Mouse (Mus musculus): ENCODE measurements around the gene Nod1. TPM values are rescaled to one million over a fixed set of nuclear protein-coding genes. Genes with fewer than 3 reads are reported as not detected.

Nod1 gene
- polyA plus RNA-seq, 1 experiment from 2014 or later, result 2.1 TPM

GRCm38 (mm10) chr6:55009391-55010230 lies 37.2 kb upstream of the Nod1 start:
- ATAC-seq (ENCODE audit: low FRiP score) (peak; percentile 90), DNase-seq (ENCODE audit: low spot score, missing footprints) (peak; percentile 91)
- H3K4me2 ChIP-seq, result peak overlapping the region; percentile 38
- H3K4me3 ChIP-seq (ENCODE audit: low read depth, low read length), result peak overlapping the region; percentile 11; the same call in 1 of the 2 replicates
- H3K9me3 ChIP-seq (ENCODE audit: control insufficient read depth, low read length), result no peaks in the 10 kb centered on the region
- peak overlapping the region; percentile 74; the same call in 1 of the 2 replicates for H3K27ac ChIP-seq (ENCODE audit: low read depth, low read length)
- peaks cover 6% of the 10 kb centered on the region for H3K4me1 ChIP-seq (ENCODE audit: control insufficient read depth, insufficient read depth, low read length)
- WGBS, result 23% methylated on average over 15 of the region's 16 CpGs
- H3K36me3 ChIP-seq (ENCODE audit: control insufficient read depth, insufficient read depth, low read length), result no peaks in the 10 kb centered on the region
- H3K9ac ChIP-seq (ENCODE audit: low read length), result peak overlapping the region; percentile 60
- no peaks in the 10 kb centered on the region for H3K27me3 ChIP-seq (ENCODE audit: control insufficient read depth, insufficient read depth, low read length)

GRCm38 (mm10) chr6:55008401-55008800 lies 36.0 kb upstream of the Nod1 start:
- no peak for ATAC-seq (ENCODE audit: low FRiP score)
- H3K36me3 ChIP-seq (ENCODE audit: control insufficient read depth, insufficient read depth, low read length), result no peaks in the 10 kb centered on the region
- WGBS, result 89% methylated on average over 8 of the region's 8 CpGs
- peaks cover 6% of the 10 kb centered on the region for H3K4me1 ChIP-seq (ENCODE audit: control insufficient read depth, insufficient read depth, low read length)
- H3K9ac ChIP-seq (ENCODE audit: low read length), result no peak overlapping the region
- no peak overlapping the region for H3K4me2 ChIP-seq
- no peaks in the 10 kb centered on the region for H3K27me3 ChIP-seq (ENCODE audit: control insufficient read depth, insufficient read depth, low read length)
- no peak overlapping the region for H3K4me3 ChIP-seq (ENCODE audit: low read depth, low read length)
- H3K27ac ChIP-seq (ENCODE audit: low read depth, low read length), result no peak overlapping the region
- no peak for DNase-seq (ENCODE audit: low spot score, missing footprints)
- H3K9me3 ChIP-seq (ENCODE audit: control insufficient read depth, low read length), result no peaks in the 10 kb centered on the region

- WGBS, result 84% methylated on average over 4 of the region's 4 CpGs
- Histone ChIP-seq H3K4me3 (ENCODE audit: low read depth, low read length) (no peak overlapping the region), H3K27me3 (ENCODE audit: control insufficient read depth, insufficient read depth, low read length) (no peaks in the 10 kb centered on the region), H3K9me3 (ENCODE audit: control insufficient read depth, low read length) (no peaks in the 10 kb centered on the region), H3K4me2 (no peak overlapping the region), H3K9ac (ENCODE audit: low read length) (no peak overlapping the region), H3K4me1 (ENCODE audit: control insufficient read depth, insufficient read depth, low read length) (no peaks in the 10 kb centered on the region), H3K27ac (ENCODE audit: low read depth, low read length) (no peak overlapping the region), H3K36me3 (ENCODE audit: control insufficient read depth, insufficient read depth, low read length) (no peaks in the 10 kb centered on the region)
- DNase-seq (ENCODE audit: low spot score, missing footprints) (no peak), ATAC-seq (ENCODE audit: low FRiP score) (no peak)
Measured at GRCm38 (mm10) chr6:55003559-55003958, 31.1 kb upstream of the Nod1 start.

- H3K27me3 ChIP-seq (ENCODE audit: control insufficient read depth, insufficient read depth, low read length), result no peaks in the 10 kb centered on the region
- H3K4me3 ChIP-seq (ENCODE audit: low read depth, low read length), result no peak overlapping the region
- H3K9me3 ChIP-seq (ENCODE audit: control insufficient read depth, low read length), result no peaks in the 10 kb centered on the region
- H3K4me1 ChIP-seq (ENCODE audit: control insufficient read depth, insufficient read depth, low read length), result no peaks in the 10 kb centered on the region
- H3K9ac ChIP-seq (ENCODE audit: low read length), result no peak overlapping the region
- H3K27ac ChIP-seq (ENCODE audit: low read depth, low read length), result no peak overlapping the region
- 66% methylated on average over 4 of the region's 4 CpGs for WGBS
- ATAC-seq (ENCODE audit: low FRiP score), result no peak
- no peak for DNase-seq (ENCODE audit: low spot score, missing footprints)
- no peak overlapping the region for H3K4me2 ChIP-seq
- H3K36me3 ChIP-seq (ENCODE audit: control insufficient read depth, insufficient read depth, low read length), result no peaks in the 10 kb centered on the region
Measured at GRCm38 (mm10) chr6:55002438-55002837, 30.0 kb upstream of the Nod1 start.

GRCm38 (mm10) chr6:55001320-55001719 lies 28.9 kb upstream of the Nod1 start:
- Histone ChIP-seq H3K4me2 (no peak overlapping the region), H3K27me3 (ENCODE audit: control insufficient read depth, insufficient read depth, low read length) (no peaks in the 10 kb centered on the region), H3K9me3 (ENCODE audit: control insufficient read depth, low read length) (no peaks in the 10 kb centered on the region), H3K4me3 (ENCODE audit: low read depth, low read length) (no peak overlapping the region), H3K4me1 (ENCODE audit: control insufficient read depth, insufficient read depth, low read length) (no peaks in the 10 kb centered on the region), H3K9ac (ENCODE audit: low read length) (no peak overlapping the region), H3K27ac (ENCODE audit: low read depth, low read length) (no peak overlapping the region), H3K36me3 (ENCODE audit: control insufficient read depth, insufficient read depth, low read length) (no peaks in the 10 kb centered on the region)
- 84% methylated on average over 4 of the region's 4 CpGs for WGBS
- no peak for DNase-seq (ENCODE audit: low spot score, missing footprints)
- ATAC-seq (ENCODE audit: low FRiP score), result no peak

- no peaks in the 10 kb centered on the region for H3K27me3 ChIP-seq (ENCODE audit: control insufficient read depth, insufficient read depth, low read length)
- 86% methylated on average over 6 of the region's 6 CpGs for whole genome bisulfite sequencing
- no peak overlapping the region for H3K9ac ChIP-seq (ENCODE audit: low read length)
- H3K4me2 ChIP-seq, result no peak overlapping the region
- no peak for DNase-seq (ENCODE audit: low spot score, missing footprints)
- no peak overlapping the region for H3K4me3 ChIP-seq (ENCODE audit: low read depth, low read length)
- no peaks in the 10 kb centered on the region for H3K36me3 ChIP-seq (ENCODE audit: control insufficient read depth, insufficient read depth, low read length)
- no peaks in the 10 kb centered on the region for H3K4me1 ChIP-seq (ENCODE audit: control insufficient read depth, insufficient read depth, low read length)
- no peak for ATAC-seq (ENCODE audit: low FRiP score)
- no peak overlapping the region for H3K27ac ChIP-seq (ENCODE audit: low read depth, low read length)
- H3K9me3 ChIP-seq (ENCODE audit: control insufficient read depth, low read length), result no peaks in the 10 kb centered on the region
Measured at GRCm38 (mm10) chr6:54997726-54998125, 25.3 kb upstream of the Nod1 start.

GRCm38 (mm10) chr6:54996361-54996760 lies 23.9 kb upstream of the Nod1 start:
- Histone ChIP-seq H3K27me3 (ENCODE audit: control insufficient read depth, insufficient read depth, low read length) (no peaks in the 10 kb centered on the region), H3K27ac (ENCODE audit: low read depth, low read length) (no peak overlapping the region), H3K4me1 (ENCODE audit: control insufficient read depth, insufficient read depth, low read length) (peaks cover 3% of the 10 kb centered on the region; the same call in 1 of the 2 replicates), H3K36me3 (ENCODE audit: control insufficient read depth, insufficient read depth, low read length) (no peaks in the 10 kb centered on the region), H3K9me3 (ENCODE audit: control insufficient read depth, low read length) (no peaks in the 10 kb centered on the region), H3K4me3 (ENCODE audit: low read depth, low read length) (no peak overlapping the region), H3K9ac (ENCODE audit: low read length) (no peak overlapping the region), H3K4me2 (no peak overlapping the region)
- no peak for DNase-seq (ENCODE audit: low spot score, missing footprints)
- WGBS, result 92% methylated on average over 3 of the region's 3 CpGs
- no peak for ATAC-seq (ENCODE audit: low FRiP score)

GRCm38 (mm10) chr6:54992734-54993260 lies 20.4 kb upstream of the Nod1 start, which contains the start of gene Ggct:
TSS of gene Ggct (minus strand) at chr6:54992950.
- H3K36me3 ChIP-seq (ENCODE audit: control insufficient read depth, insufficient read depth, low read length), result no peaks in the 10 kb centered on the region
- no peaks in the 10 kb centered on the region for H3K27me3 ChIP-seq (ENCODE audit: control insufficient read depth, insufficient read depth, low read length)
- peak within 1 kb of the TSS; percentile 71 for H3K9ac ChIP-seq (ENCODE audit: low read length)
- DNase-seq (ENCODE audit: low spot score, missing footprints) (peak; percentile 98), ATAC-seq (ENCODE audit: low FRiP score) (peak; percentile 100)
- no peaks in the 10 kb centered on the region for H3K9me3 ChIP-seq (ENCODE audit: control insufficient read depth, low read length)
- H3K4me1 ChIP-seq (ENCODE audit: control insufficient read depth, insufficient read depth, low read length), result peaks cover 3% of the 10 kb centered on the region; the same call in 1 of the 2 replicates
- H3K4me3 ChIP-seq (ENCODE audit: low read depth, low read length), result peak within 1 kb of the TSS; percentile 52
- H3K27ac ChIP-seq (ENCODE audit: low read depth, low read length), result no peak within 1 kb of the TSS
- peak within 1 kb of the TSS; percentile 88 for H3K4me2 ChIP-seq
- 0% methylated on average over 41 of the region's 41 CpGs for WGBS

- H3K4me1 ChIP-seq (ENCODE audit: control insufficient read depth, insufficient read depth, low read length), result peaks cover 3% of the 10 kb centered on the region; the same call in 1 of the 2 replicates
- H3K9ac ChIP-seq (ENCODE audit: low read length), result peak overlapping the region; percentile 71
- H3K4me2 ChIP-seq, result peak overlapping the region; percentile 88
- 4% methylated on average over 7 of the region's 7 CpGs for WGBS
- H3K9me3 ChIP-seq (ENCODE audit: control insufficient read depth, low read length), result no peaks in the 10 kb centered on the region
- DNase-seq (ENCODE audit: low spot score, missing footprints), result no peak
- H3K27me3 ChIP-seq (ENCODE audit: control insufficient read depth, insufficient read depth, low read length), result no peaks in the 10 kb centered on the region
- no peak overlapping the region for H3K27ac ChIP-seq (ENCODE audit: low read depth, low read length)
- H3K36me3 ChIP-seq (ENCODE audit: control insufficient read depth, insufficient read depth, low read length), result no peaks in the 10 kb centered on the region
- peak overlapping the region; percentile 52 for H3K4me3 ChIP-seq (ENCODE audit: low read depth, low read length)
- ATAC-seq (ENCODE audit: low FRiP score), result no peak
Measured at GRCm38 (mm10) chr6:54992141-54992540, 19.7 kb upstream of the Nod1 start.
